Mouse (Mus musculus): ENCODE results near the gene Trib2.

DNA sequence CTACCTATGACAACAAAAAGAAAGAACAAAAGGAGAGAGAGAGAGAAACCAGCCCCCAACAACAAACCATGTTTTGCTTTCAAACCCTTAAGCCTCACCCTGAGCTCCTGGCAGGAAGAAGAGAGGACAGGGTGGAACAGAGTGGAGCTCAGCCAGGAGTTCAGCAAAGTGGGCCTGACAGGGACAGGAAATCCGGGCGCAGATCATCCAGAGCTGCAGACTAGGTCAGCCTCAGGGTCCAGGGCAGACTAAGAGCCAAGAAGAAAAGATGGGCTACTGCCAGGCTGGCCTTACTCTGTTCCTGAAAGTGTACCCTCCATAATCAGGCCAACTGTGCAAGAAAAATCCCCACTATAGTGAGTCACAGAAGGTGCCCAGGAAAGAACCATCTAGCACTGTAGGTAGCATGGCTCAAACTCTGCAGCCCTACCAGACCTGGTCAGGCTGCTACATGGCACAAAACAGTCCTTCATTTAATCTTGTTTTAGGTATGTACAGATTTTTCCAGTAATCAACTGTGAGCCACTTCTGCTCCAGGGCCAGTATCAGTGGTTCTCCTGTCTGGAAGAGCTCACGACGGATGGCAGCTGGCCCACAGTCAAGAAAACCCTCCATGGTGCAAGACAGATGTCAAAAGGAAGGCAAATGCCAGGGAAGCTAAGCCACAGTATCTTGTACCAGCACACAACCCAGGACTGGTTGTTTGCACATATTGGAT, 16.4 kb downstream of the Trib2 start:
- TF ChIP-seq CTCF (IDR thresholded peaks at IDR 0.05; ENCODE audit: extremely low read depth, insufficient read length, insufficient replicate concordance, low read depth, low read length), result no peak
- TF ChIP-seq POLR2A (IDR thresholded peaks at IDR 0.05; ENCODE audit: low read depth, low read length), result no peak

Measured in small intestine, adult 2 months (tissue).